Mouse (Mus musculus) cerebellum, adult 2 months (tissue): ENCODE data around the gene Ppp3cb. TPM values are rescaled to one million over a fixed set of nuclear protein-coding genes. Genes with fewer than 3 reads are reported as not detected.
A peak's percentile ranks its signal among the peaks of the same experiment; 100 is the strongest.

Experiments used
- DNase-seq, 2 experiments: peaks; one replicate each; pipeline ENCODE4 v3.0.0; 2021
- H3K27ac ChIP-seq: fragments of 200-500 bp; 2 replicates; pipeline ENCODE4 v1.5.1; 2012; ENCODE audit warnings: low read length, control low read depth, inconsistent platforms; ENCODE audit not compliant: insufficient read depth
- H3K27me3 ChIP-seq: fragments of 200-500 bp; 2 replicates; pipeline ENCODE4 v1.6.1; 2012; ENCODE audit warnings: inconsistent platforms, mild to moderate bottlenecking, low read length, moderate library complexity; ENCODE audit not compliant: control insufficient read depth, insufficient read depth
- H3K4me1 ChIP-seq: fragments of 200-500 bp; 2 replicates; pipeline ENCODE4 v1.6.1; 2011; ENCODE audit warnings: low read length; ENCODE audit not compliant: control insufficient read depth, insufficient read depth
- H3K4me3 ChIP-seq: fragments of 200-500 bp; replicated peaks from 2 replicates; pipeline ENCODE3; 2011; ENCODE audit warnings: mild to moderate bottlenecking, low read depth, low read length, control low read depth; ENCODE audit not compliant: insufficient read depth
- CTCF ChIP-seq: fragments of 200-500 bp; IDR thresholded peaks from 2 replicates; pipeline ENCODE4 v1.5.1; 2011; ENCODE audit warnings: low read depth, mild to moderate bottlenecking, control low read depth, low read length, moderate library complexity, borderline replicate concordance; ENCODE audit not compliant: insufficient read depth
- POLR2A ChIP-seq: fragments of 200-500 bp; IDR thresholded peaks from 2 replicates; pipeline ENCODE4 v1.6.1; 2011; ENCODE audit warnings: low read length, control low read depth, borderline replicate concordance; ENCODE audit not compliant: insufficient read depth
- WGBS: fragments of 180-500 bp; shearing (Covaris S2); methylation state at CpG from one replicate; pipeline ENCODE4 v1.1.7; 2018; 5-methylcytosine and 5-hydroxymethylcytosine counted together
- polyA plus RNA-seq: library from polyadenylated mRNA; depleted of rRNA; stranded (reverse); fragments of >200 nt; gene quantifications from 2 replicates; pipeline ENCODE4 v1.2.3, GENCODE M21; 2012; rRNA removed

Gene Ppp3cb
- polyA plus RNA-seq, 1 experiment: 142 TPM

GRCm38 (mm10) chr14:20478801-20479200, 67.6 kb downstream of the Ppp3cb start:
- Histone ChIP-seq H3K4me1 (peaks cover 2% of the 10 kb centered on the region; the same call in 1 of the 2 replicates), H3K4me3 (peak overlapping the region; percentile 100), H3K27me3 (no peaks in the 10 kb centered on the region), H3K27ac (no peak overlapping the region)
- DNase-seq: peak in 1 of 2 experiments; percentile 16
- TF ChIP-seq POLR2A: no peak
- TF ChIP-seq CTCF: no peak
- 36% methylated on average over 7 of the region's 7 CpGs for WGBS

DNA sequence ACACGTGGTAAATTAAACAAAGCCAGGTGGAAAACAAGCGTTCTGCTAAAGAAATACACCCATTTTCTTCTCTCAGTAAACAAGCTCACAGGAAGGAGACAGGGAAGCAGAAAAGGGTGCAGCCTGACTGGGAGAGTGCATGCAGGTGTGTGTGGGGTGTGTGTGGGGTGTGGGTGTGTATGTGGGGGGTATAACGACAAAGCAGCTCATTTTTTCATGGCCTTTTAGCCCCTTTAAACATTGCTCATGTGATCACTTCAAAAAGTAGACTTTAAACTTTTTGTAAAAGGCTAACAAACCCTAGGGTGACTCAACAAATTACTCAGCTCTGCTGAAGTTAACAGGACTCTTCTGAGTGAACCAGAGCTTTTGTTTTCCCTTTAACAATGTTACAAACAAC, 68.0 kb downstream of the Ppp3cb start:
- TF ChIP-seq POLR2A: no peak
- no peak for TF ChIP-seq CTCF
- 68% methylated on average over 3 of the region's 3 CpGs for WGBS
- Histone ChIP-seq H3K27me3 (no peaks in the 10 kb centered on the region), H3K4me3 (no peak overlapping the region), H3K27ac (no peak overlapping the region), H3K4me1 (peaks cover 2% of the 10 kb centered on the region; the same call in 1 of the 2 replicates)
- DNase-seq: no peak

DNA sequence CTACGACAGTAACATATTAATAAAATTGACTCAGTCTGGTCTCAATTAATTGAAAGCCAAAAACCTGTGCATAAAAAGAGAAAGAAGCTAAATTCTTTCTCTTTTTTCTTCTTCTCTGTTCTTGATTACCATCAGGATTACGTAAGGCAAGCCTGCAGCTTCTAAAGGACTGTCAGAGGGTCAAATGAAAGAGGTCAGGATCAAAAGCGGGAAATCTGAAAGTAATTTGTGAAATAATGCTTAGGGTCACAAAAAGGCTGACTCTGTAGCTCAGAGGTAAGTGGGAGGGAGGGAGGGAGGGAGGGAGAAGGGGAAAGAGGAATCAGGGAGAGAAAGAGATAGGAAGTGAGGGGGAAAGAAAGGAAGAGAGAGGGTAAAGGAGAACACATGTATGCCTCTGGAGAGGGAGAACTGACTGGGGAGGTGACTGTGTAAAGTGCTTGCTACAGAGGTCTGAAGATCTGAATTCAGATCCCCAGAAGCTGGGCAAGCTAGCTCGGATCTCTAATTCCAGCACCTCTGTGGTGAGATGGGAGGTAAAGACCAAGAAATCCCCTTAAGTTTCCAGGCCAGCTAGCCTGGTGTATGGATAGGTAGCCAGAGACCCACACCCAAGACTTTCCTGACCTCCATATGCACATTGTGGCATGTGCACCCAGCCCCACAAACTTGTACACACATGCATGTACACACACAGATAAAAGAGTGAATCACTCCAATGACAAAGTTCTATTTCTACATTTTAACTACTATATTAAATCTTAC, 68.9 kb downstream of the Ppp3cb start:
- TF ChIP-seq CTCF: no peak
- no peak for TF ChIP-seq POLR2A
- 73% methylated on average over 4 of the region's 4 CpGs for WGBS
- no peak for DNase-seq
- no peak overlapping the region for H3K4me3 ChIP-seq
- peaks cover 2% of the 10 kb centered on the region; the same call in 1 of the 2 replicates for H3K4me1 ChIP-seq
- no peak overlapping the region for H3K27ac ChIP-seq
- no peaks in the 10 kb centered on the region for H3K27me3 ChIP-seq

GRCm38 (mm10) chr14:20460216-20460615, 86.2 kb downstream of the Ppp3cb start:
- Histone ChIP-seq H3K27me3 (no peaks in the 10 kb centered on the region), H3K4me3 (no peak overlapping the region), H3K27ac (no peak overlapping the region), H3K4me1 (no peaks in the 10 kb centered on the region)
- 54% methylated on average over 14 of the region's 14 CpGs for WGBS
- no peak for DNase-seq
- TF ChIP-seq CTCF (no peak), POLR2A (no peak)

DNA sequence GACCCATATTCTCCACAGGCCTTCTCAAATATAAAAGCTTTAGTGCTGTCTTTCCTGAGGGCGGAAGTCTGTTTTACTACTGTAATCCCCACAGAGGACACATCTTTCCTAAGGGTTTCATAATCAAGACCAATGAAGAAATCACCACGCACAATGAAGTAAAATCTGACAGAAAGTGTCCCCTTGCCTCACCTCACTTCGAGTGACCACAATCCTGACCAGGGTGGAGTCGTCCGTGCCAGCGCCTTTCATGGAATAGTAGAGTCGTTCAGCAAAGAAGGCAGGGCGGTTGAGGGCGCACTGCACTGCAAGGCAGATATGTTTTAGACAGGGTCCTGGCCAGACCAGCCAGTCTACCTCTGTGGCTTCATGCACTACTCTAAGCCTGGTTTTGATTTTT, 88.0 kb downstream of the Ppp3cb start:
- DNase-seq: no peak
- Histone ChIP-seq H3K4me3 (no peak overlapping the region), H3K27ac (no peak overlapping the region), H3K4me1 (no peaks in the 10 kb centered on the region), H3K27me3 (no peaks in the 10 kb centered on the region)
- WGBS: 92% methylated on average over 9 of the region's 9 CpGs
- TF ChIP-seq CTCF (no peak), POLR2A (no peak)

GRCm38 (mm10) chr14:20452929-20453328, 93.4 kb downstream of the Ppp3cb start:
- no peak for DNase-seq
- TF ChIP-seq CTCF (no peak), POLR2A (no peak)
- Histone ChIP-seq H3K4me3 (no peak overlapping the region), H3K27me3 (no peaks in the 10 kb centered on the region), H3K27ac (no peak overlapping the region), H3K4me1 (no peaks in the 10 kb centered on the region)
- 78% methylated on average over 5 of the region's 5 CpGs for WGBS

GRCm38 (mm10) chr14:20451765-20452331, 94.5 kb downstream of the Ppp3cb start, which contains the start of gene Cfap70:
TSS of gene Cfap70 (minus strand) at chr14:20452226.
- Histone ChIP-seq H3K4me3 (peak within 1 kb of the TSS; percentile 33), H3K27ac (no peak within 1 kb of the TSS), H3K27me3 (no peaks in the 10 kb centered on the region), H3K4me1 (no peaks in the 10 kb centered on the region)
- WGBS: 5% methylated on average over 15 of the region's 15 CpGs
- peak; percentile 16 to 21 for DNase-seq
- no peak for TF ChIP-seq POLR2A
- TF ChIP-seq CTCF: no peak

DNA sequence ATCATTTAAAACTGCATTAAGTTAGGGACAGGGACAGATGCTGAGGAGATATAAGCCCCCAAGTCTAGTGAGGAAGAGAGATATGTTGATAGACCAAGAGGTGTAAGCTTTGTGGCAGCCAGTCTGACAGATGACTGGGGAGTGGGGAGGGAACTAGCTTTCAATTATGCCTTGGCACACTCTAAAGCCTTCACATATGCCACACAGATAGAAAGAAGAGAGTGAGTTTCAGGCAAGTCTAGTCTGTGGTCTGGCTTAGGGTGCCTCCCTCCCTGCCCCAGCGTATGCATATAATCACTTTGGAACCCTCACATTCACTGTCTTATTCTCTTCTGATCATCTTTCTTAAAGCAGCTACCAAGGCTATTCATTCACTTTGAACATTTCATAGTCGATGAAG, 95.1 kb downstream of the Ppp3cb start:
- H3K4me3 ChIP-seq: peak overlapping the region; percentile 33
- WGBS: 6% methylated on average over 2 of the region's 2 CpGs
- H3K27me3 ChIP-seq: no peaks in the 10 kb centered on the region
- no peaks in the 10 kb centered on the region for H3K4me1 ChIP-seq
- H3K27ac ChIP-seq: no peak overlapping the region
- TF ChIP-seq POLR2A (no peak), CTCF (no peak)
- DNase-seq: no peak

Other genes starting within 250 kb of the Ppp3cb start
- 32.1 and 33.9 TPM in 2 replicates for gene Ecd, start 198.5 kb downstream of the Ppp3cb start, polyA plus RNA-seq
- gene Fam149b, start 198.4 kb downstream of the Ppp3cb start, polyA plus RNA-seq: 53.0 and 59.0 TPM in 2 replicates
- 55.9 and 57.7 TPM in 2 replicates for gene Dnajc9, start 157.7 kb downstream of the Ppp3cb start, polyA plus RNA-seq
- gene Mrps16, start 152.9 kb downstream of the Ppp3cb start, polyA plus RNA-seq: 52.8 and 53.5 TPM in 2 replicates
- 0.38 and 0.76 TPM in 2 replicates for gene Cfap70, start 94.3 kb downstream of the Ppp3cb start, polyA plus RNA-seq
- gene Anxa7, start 66.4 kb downstream of the Ppp3cb start, polyA plus RNA-seq: 69.6 and 72.2 TPM in 2 replicates
- gene Mss51, start 49.7 kb downstream of the Ppp3cb start, polyA plus RNA-seq: 1.1 TPM in 2 replicates
- 60.6 and 63.1 TPM in 2 replicates for gene Usp54, start 94.5 kb upstream of the Ppp3cb start, polyA plus RNA-seq
- not detected in 2 replicates for gene Myoz1, start 110.0 kb upstream of the Ppp3cb start, polyA plus RNA-seq
- 0.08 and 0.13 TPM in 2 replicates for gene Synpo2l, start 121.8 kb upstream of the Ppp3cb start, polyA plus RNA-seq
- gene Sec24c, start 127.7 kb upstream of the Ppp3cb start, polyA plus RNA-seq: 93.3 and 116 TPM in 2 replicates
- gene Fut11, start 148.4 kb upstream of the Ppp3cb start, polyA plus RNA-seq: 15.9 and 17.1 TPM in 2 replicates
- 109 and 115 TPM in 2 replicates for gene Chchd1, start 156.4 kb upstream of the Ppp3cb start, polyA plus RNA-seq
- gene Zswim8, start 161.0 kb upstream of the Ppp3cb start, polyA plus RNA-seq: 164 and 177 TPM in 2 replicates
- 37.9 and 43.2 TPM in 2 replicates for gene Ndst2, start 188.0 kb upstream of the Ppp3cb start, polyA plus RNA-seq
- 217 and 222 TPM in 2 replicates for gene Camk2g, start 247.5 kb upstream of the Ppp3cb start, polyA plus RNA-seq